Mouse (Mus musculus): ENCODE results near the gene Capn5.
"Not testable (repeated sequence)": the region's sequence is repeated elsewhere in the genome, so short reads cannot be mapped to it uniquely, and the experiment has no call there.

The Capn5 gene

DNA sequence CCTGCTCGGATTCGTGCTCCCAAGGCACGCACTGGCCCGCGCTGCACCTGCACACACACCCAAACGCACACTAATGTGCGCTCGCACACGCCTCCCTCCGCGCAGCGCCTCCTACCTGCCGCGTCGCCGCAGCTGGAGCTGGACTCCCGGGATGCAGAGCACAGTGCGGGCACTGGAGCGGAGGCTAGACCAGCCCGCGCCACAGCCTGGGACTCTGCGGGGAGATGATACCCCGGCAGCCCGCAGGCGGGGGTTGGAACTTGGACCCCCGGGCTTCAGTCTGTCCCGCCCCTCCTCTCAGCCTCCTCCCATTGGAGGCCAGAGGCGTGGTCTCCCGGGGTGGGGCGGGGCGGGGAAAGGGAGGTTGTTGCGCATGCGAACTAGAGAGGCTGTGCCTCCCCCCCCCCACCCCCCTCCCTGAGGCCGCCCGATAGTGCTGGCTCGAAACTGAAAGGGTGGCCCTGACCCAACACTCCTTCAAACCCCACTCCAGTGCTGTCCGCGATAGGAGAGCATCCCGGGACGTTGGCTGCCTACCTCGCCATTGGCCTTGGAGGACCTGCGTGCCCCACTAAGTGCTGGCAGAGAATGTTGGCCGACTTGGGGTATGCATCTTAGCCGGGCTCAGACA, at the start of gene Capn5:
Gene Capn5 (minus strand): TSS at position 346 of the 631 bp plus-strand sequence.
- DNase-seq (ENCODE audit: low spot score in 2 of 2), result no peak

DNA sequence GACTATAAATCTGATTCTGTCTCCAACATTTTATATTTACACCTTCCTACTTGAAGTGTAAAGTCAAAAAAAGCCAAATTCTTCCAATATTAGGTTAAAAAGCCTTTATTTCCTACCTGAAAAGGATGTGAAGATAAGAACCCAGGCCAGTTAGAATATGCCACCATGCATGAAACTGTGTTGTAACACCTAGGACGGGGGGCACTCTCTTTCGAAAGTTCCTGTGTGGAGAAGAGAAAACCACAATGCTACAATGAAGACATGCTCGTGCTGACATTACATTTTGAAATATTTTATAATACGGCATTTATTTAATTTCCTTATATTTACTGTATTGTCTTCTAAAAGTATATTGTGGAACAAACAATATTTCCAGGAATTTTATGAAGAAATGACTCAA, 45.7 kb upstream of the Capn5 start:
- no peak for DNase-seq (ENCODE audit: low spot score in 2 of 2)

DNA sequence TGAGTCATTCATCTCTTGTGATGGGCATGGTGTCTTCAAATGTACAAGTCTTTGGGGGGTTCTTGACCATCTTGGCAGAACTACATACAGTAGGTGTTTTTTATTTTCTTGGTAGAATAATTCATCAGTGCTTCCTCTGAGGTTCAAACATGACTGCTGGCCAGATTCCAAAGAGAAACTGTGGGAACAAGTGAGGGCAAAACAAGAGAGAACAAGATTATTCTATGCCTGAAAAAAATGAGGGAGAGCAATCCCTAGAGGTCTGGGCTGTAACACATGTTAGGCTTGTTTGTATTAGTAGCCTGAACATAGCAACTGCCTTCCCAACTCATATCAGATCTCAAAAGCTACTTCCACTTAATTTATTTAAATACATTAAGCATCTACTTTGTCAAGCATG, 38.6 kb upstream of the Capn5 start:
- no peak for DNase-seq (ENCODE audit: low spot score in 2 of 2)

DNA sequence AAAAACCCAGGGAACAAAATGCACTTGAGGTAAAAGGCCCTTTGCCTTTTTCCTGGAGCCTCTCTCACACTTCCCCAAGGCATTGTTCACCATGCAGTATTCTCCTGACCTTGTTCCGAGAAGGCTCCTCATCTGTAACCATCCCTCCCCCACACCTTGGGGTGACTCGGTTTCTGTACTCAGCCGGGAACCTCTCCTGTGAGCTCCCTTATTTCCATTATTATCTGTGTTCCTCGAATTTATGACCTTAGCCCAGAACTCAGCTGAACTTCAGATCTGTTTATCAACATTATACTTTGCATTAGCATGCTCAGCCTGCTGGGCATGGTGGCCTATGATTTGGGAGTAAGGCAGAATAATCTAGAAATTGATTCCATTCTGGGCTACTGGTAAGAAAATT, 24.9 kb upstream of the Capn5 start:
- DNase-seq (ENCODE audit: low spot score in 2 of 2), result no peak

DNA sequence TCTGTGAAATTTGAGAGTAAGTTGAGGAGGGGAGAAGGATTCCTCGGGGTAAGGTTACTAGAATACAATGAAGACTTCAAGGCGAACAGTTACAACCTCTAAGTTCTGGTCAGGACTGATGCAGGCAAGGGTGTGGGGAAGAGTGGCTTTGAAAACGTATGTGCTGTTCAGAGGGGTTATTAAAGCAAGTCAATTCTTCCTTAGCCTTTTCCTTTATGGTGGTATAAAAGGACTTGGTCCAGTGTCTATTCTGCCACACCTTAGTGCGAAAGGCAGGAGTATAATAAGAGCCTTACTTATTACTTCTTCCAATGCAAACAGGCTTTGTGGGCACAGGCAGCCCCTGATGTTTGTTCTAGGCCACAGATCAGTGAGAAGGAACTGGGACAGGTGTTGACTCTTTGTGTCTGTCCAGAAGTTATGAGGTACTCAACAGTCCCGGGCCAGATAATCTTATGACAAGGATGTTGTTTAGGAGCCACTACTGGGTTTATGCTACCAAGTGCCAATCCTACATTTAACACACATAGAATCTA, 23.5 kb upstream of the Capn5 start:
- no peak for DNase-seq (ENCODE audit: low spot score in 2 of 2)

DNA sequence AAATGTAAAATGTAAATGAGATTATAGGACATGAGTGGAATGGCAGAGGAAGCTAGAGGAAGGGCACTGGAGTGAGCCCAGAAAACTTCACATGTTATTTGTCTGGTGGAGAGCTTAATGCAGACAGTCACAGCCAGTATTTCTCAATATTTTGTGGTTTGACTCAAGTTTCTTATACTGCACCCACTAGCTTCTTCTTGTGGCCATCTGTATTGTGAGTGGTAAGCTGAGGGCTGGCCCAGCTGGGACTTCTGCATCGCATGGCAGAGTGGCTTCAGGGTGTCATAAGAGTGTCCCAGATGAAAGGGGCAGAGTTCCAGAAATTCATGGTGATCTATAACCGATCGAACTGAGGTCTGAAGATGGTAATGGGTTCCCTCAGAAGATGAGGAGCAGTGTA, 22.3 kb upstream of the Capn5 start:
- no peak for DNase-seq (ENCODE audit: low spot score in 2 of 2)

DNA sequence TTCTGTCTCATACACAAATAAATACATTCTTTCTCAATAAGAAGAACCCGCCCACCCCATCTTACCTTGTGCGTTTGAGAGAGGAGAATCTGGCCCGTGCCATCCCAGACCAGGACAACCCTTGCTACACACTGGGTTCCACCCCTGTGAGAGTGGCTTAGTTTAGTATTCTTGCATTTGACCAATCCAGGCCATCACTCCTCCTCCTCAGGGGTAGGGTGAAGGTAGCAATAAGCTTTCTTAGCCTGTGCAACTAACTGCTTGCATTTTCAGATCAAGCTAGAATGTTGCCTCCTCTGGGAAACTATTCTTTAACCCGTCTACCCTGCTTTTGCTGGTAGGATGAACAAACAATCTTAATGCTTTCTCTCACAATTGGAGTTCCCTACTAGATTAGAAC, 21.3 kb upstream of the Capn5 start, which contains the start of gene B3gnt6:
Gene B3gnt6 (minus strand): TSS at position 101 of the 400 bp plus-strand sequence.
- DNase-seq (ENCODE audit: low spot score in 2 of 2), result no peak

DNA sequence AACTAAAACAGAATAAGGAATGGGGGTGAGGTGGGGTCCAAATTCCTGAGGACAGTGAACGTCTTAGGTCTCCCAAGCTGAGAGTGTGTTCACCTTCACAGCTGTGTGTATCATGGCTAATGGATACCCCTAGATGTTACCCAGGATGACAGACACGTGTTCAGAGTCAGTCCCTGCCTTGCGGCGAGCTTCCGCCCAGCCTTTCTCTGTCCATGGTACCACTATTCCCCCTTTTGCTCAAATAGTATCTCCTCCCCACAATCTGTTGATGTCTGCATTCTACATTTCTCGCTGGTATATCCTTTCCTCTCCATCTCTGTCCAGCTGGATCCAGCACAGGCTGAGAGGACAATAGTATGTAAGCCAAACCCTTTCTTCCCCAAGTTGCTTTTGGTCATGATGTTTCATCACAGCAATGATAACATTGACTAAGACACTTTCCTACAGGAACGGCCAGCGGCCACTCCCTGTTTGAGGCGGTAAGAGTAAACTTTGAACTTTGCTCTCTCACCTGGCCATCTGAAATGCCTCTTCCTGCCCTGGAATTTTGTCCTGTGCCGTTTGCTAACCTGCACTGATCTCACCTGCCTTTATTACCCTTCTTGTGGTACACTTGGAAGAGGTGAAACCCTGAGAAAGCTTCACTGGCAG, 17.2 kb upstream of the Capn5 start:
- no peak for DNase-seq (ENCODE audit: low spot score in 2 of 2)

DNA sequence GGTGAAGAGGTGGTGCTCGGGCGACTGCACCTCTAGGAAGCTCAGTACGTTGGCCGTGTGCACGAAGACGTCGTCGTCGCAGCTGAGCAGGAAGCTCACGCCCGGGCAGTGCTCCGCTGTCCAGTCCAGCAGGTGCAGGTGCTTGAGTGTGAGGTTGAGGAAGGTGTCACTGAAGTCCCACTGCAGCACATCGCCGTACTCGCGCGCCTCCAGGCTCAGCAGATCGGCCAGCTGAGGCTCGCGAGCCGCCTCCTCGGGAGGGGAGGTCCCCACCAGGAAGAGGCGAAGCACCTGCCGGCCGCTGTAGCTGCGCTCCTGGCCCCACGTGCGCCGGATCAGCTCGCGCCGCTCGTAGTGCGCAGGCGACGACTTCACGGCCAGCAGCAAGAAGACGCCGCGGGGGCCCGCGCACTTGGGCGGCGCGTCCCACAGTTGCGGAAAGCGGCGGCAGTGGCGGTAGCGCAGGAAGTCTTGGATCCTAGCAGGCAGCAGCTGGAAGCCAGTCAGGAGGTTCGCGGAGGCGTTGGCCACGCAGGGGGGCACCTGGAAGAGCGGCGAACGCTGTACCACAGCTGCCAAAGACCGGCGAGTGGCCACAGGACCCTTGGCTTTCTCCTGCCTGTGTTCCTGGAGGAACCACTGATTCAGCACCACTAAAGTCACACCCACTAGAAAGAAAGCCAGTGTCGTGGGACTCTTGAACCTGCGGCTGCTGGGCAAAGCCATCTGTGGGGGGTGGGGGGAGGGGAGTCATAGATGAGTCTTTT, 16.1 kb upstream of the Capn5 start:
- DNase-seq (ENCODE audit: low spot score in 2 of 2), result no peak

DNA sequence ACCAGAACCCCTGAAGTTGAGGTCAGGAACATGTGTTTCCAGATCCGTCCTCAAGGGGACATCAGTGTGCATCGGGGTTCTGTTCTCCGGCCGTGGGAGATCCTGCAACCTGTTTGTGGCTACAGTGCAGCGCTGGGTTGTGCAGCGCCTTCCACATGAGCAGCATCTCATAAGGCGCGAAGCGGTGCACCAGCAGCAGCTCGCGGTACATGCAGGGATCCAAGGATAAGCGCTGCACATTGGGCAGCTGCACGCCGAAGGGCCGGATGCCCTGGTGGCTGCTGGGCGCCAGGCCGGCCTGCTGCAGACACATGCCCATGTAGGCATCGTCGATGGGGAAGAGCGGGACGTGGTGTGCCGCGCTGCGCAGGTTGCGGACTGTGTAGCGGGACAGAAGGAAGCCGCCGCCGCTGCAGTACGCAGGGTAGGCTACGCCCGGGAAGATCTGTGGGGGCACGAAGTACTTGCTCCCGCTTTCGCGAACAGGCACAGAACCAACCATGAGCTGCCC, 15.5 kb upstream of the Capn5 start:
- DNase-seq (ENCODE audit: low spot score in 2 of 2), result no peak

DNA sequence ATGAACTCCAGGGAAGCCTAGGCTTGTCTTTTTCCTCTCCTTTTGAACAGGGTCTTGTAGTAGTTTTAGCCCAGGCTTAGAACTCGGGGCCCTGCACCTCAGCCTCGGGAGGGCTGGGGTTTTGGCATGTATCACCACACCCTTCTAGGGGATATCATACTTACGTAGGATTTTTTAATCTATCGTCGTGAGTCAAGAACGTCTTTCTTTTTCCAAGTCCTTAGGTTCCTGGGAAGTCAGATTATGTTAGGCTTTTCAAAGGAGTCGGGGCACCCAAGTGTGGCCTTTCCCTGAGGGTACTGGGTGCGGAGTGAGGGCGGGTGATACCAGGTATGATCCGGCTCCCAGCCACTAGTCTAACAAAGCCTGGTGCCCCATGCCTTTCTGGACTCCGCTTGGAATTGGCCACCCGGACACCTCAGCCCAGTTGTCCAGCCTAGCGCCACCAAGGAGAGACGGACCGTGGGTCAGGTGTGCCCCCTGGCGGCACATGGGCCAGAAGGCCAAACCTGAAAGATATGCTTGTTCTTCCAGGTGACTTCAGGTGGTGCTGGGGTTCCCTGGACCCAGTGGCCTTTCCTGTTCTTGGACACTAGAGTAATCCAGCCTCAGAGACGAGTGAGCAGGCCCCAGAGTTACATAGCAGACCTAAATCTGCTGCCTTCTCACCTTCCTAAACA, 13.6 kb upstream of the Capn5 start:
- DNase-seq (ENCODE audit: low spot score in 2 of 2), result no peak

DNA sequence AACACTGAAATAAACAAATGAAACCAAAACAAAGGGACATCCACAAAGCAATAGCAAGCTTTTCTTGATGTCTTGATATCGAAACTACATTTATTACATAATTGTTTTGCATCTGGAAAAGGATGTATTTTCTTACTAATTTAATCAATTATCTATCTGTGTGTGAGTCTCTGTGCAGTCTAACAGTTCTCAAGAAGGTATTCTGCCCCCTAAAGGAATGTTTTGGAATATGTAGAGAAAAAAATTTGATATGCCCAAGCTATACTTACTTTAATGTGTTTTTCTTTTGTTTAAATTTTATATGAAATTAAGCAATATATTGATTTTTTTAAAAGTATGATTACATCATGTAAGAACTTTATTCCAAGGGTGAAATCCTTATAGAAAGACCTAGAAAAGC, 12.5 kb upstream of the Capn5 start:
- no peak for DNase-seq (ENCODE audit: low spot score in 2 of 2)

DNA sequence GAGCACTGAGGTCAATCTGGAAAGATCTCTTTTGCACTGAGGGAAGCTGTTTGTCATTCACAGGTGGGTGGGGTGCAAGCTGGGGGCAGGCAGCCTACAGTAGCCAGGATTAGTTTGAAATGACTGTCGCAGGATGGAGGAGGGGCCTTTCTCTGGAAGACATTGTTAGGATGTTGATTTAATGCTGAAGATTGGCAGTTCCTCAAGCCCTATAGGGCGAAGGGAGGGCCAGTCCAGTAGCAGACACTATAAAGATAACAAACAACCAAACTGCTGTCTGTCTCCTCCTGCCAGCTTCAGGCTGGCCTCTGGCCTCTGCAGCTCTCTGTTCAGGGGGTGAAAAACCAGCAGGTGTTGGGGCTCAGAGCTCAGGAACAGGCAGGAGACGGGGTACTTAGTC, 11.7 kb upstream of the Capn5 start:
- no peak for DNase-seq (ENCODE audit: low spot score in 2 of 2)

DNA sequence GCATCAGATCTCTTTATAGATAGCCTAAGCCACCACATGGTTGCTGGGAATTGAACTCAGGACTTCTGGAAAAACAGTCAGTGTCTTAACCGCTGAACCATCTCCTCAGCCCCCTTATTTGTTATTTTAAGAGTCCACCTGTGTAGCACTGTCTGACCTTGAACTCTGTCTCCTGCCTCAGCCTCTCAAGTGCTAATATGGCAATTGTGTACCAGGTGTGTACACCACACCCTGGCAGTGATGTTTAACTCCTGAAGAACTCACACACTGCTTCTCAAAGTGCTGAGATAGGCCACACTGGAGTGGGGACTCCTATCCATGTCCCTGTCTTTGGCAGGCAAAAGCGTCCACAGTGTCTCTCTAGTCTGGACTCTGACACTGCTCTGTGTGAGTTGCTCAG, 10.6 kb upstream of the Capn5 start:
- no peak for DNase-seq (ENCODE audit: low spot score in 2 of 2)

DNA sequence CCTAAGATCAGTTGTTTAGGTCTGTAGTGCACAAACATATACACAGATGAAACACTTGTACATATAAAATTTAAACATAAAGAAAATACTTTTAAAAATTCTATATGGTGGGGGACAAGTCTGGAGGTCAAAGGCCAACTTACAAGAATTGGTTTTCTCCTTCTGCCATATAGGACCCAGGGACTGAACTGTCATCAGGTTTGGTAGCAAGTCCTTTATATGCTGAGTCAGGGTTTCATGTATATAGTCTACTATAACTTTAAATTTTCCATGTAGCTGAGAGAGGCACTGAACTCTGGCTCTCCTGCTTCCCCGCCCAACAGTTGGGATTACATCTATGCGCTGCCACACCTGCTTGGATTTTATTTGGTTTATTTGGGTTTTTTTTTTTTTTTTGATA, 10.2 kb upstream of the Capn5 start:
- DNase-seq (ENCODE audit: low spot score in 2 of 2), result no peak

DNA sequence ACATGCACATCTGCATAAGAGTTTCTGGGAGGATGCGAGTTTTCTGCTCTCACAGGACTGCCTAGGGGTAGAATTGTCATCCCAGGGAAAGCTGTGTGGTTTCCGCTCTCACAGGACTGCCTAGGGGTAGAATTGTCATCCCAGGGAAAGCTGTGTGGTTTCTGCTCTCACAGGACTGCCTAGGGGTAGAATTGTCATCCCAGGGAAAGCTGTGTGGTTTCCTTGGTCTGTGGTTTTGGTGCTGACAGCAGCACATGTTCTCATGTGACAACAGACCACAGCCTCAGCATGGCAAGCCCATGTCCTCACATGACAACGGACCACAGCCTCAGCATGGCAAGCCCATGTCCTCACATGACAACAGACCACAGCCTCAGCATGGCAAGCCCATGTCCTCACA, 9.3 kb upstream of the Capn5 start:
- DNase-seq (ENCODE audit: low spot score in 2 of 2), result not testable (repeated sequence)

DNA sequence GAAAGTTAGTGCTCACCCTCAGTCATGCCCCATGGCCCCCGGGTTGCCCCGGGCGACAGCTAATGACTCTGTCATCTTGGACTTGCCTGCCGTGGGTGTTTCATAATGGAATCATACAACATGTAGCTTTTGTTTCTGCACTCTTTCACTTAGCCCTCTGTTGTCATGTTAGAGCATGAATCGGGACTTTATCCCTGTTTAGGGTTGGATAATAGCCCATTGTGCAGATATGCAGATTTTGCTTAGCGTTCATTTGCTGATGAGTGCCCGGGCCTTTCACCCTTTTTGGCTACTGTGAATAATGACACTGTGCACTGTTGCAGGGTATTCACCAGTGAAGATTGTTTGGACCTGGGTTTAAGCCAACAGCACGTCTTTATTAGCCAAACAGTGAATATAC, 8.6 kb upstream of the Capn5 start:
- no peak for DNase-seq (ENCODE audit: low spot score in 2 of 2)

DNA sequence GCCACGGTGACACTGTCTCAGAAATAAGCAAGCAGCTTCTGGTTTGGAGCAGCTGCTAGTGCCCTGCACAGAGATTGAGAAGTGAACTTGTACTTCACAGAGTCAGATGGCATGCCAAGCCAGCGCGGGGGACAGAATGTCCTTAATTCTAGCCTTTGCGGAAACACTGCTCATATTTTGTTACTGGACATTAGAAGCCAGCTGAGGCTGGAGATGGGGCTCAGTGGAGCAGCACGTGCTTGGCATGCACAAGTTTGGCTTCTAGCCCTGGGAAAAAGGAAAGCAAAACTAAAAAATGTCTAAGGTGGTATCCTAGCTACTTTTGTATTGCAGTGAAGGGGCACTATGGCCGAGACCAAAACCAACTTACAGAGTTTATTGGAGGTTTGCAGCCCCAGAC, 7.3 kb upstream of the Capn5 start:
- DNase-seq (ENCODE audit: low spot score in 2 of 2), result no peak

DNA sequence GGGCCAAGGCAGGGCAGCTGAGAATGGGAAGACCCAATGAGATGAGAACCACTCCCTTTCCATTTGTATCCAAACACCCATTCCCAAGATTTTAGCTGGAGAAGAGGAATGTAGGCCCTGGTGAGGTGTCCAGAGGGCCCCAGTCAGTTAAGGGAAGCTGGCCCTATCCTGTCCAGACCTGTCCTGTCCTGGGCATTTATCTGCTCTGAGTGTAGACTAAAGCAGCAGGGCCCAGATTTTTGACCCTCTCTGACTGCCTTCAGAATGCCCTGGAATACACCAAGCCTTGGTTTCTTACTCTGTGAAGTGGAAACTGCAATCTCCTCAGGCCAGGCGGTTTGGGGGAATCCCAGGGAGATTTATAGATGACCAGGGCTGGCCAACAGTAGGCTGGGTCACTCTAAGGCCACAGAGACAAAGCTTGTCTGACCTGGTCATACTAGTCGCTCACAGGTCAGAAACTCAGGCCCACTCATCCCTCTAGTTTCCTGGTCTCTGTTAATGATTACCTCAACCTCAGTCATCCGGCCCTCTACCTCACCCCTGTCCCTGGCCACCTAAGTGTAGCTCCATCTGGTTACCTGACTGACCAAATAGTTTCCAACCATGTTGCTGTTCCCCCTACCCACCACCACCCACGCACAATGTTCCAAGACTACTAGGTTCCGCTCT, 622 bp upstream of the Capn5 start:
- no peak for DNase-seq (ENCODE audit: low spot score in 2 of 2)

DNA sequence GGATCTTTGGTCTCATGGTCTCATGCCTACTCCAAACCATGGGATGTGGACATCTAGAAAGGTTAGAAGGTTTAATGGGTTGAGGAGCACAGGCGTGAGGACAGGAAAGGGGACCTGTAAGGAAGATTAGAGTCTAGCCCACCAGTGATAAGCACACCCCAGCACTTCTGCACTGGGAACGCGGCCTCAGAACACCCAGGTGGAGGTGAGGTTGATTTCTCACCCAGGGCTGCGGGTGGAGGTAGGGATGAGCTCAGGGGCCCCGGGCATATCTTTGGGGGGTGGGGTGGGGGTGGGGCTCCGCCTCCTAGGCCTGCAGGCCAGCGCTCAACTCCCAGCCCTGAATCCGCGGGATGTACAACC, 527 bp downstream of the Capn5 start:
- DNase-seq (ENCODE audit: low spot score in 2 of 2), result no peak

DNA sequence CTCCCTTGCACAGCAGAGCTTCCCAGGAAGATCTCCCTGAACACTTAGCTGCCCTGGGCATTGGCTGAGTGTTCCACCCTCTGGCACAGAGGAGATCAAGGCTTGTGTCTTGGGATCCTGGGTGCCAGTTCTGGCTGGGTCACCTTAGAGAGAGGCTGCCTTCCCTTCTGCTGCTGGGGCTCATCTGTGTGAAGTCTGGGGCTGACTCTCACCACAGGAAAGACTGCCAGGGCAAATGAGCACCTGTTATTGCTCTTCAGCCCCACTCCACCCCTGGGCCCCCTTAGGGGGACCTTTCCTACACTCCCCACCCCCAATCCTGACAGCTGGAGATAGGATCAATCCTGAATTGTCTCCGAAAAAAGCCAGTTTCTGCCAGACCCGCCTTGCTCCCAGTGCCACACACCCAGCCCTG, 996 bp downstream of the Capn5 start:
- no peak for DNase-seq (ENCODE audit: low spot score in 2 of 2)

Measured in frontal cortex, postnatal 25 days (tissue).